Mouse (Mus musculus) kidney, adult 2 months (tissue): ENCODE data around the gene C2cd5. TPM values are rescaled to one million over a fixed set of nuclear protein-coding genes. Genes with fewer than 3 reads are reported as not detected.
A peak's percentile ranks its signal among the peaks of the same experiment; 100 is the strongest.

ENCODE experiments used
- DNase-seq: peaks from one replicate; pipeline ENCODE4 v3.0.0; 2021
- H3K27ac ChIP-seq: fragments of 200-500 bp; 2 replicates; pipeline ENCODE4 v1.5.1; 2012; ENCODE audit warnings: low read depth, low read length, control low read depth, inconsistent platforms; ENCODE audit not compliant: insufficient read depth
- H3K27me3 ChIP-seq: fragments of 200-500 bp; replicated peaks from 2 replicates; pipeline ENCODE4 v1.6.1; 2012; ENCODE audit warnings: mild to moderate bottlenecking, moderate library complexity, low read length, inconsistent platforms; ENCODE audit not compliant: control insufficient read depth, insufficient read depth
- H3K36me3 ChIP-seq: fragments of 200-500 bp; 2 replicates; pipeline ENCODE4 v1.6.1; 2012; ENCODE audit warnings: mild to moderate bottlenecking, moderate library complexity, low read length, inconsistent platforms; ENCODE audit not compliant: control insufficient read depth, insufficient read depth
- H3K4me1 ChIP-seq: fragments of 200-500 bp; 2 replicates; pipeline ENCODE4 v1.6.1; 2011; ENCODE audit warnings: low read length; ENCODE audit not compliant: control insufficient read depth, insufficient read depth
- H3K4me3 ChIP-seq: fragments of 200-500 bp; 2 replicates; pipeline ENCODE4 v1.5.1; 2011; ENCODE audit warnings: mild to moderate bottlenecking, low read depth, low read length, control low read depth; ENCODE audit not compliant: insufficient read depth
- CTCF ChIP-seq: fragments of 200-500 bp; conservative IDR thresholded peaks from 2 replicates; pipeline ENCODE4 v1.5.1; 2011; ENCODE audit warnings: low read depth, mild to moderate bottlenecking, control low read depth, low read length, moderate library complexity, mixed read lengths; ENCODE audit not compliant: insufficient read depth, insufficient read length
- POLR2A ChIP-seq: fragments of 200-500 bp; IDR thresholded peaks from one replicate; pipeline ENCODE4 v1.6.1; 2011; ENCODE audit warnings: low read depth, low read length, control low read depth
- WGBS: fragments of 180-500 bp; shearing (Covaris S2); methylation state at CpG from one replicate; pipeline ENCODE4 v1.1.7; 2018; 5-methylcytosine and 5-hydroxymethylcytosine counted together
- polyA plus RNA-seq: library from polyadenylated mRNA; depleted of rRNA; stranded (reverse); fragments of >200 nt; gene quantifications from 2 replicates; pipeline ENCODE4 v1.2.3, GENCODE M21; 2012

Gene C2cd5
- polyA plus RNA-seq, 1 experiment: 14.1 TPM

DNA sequence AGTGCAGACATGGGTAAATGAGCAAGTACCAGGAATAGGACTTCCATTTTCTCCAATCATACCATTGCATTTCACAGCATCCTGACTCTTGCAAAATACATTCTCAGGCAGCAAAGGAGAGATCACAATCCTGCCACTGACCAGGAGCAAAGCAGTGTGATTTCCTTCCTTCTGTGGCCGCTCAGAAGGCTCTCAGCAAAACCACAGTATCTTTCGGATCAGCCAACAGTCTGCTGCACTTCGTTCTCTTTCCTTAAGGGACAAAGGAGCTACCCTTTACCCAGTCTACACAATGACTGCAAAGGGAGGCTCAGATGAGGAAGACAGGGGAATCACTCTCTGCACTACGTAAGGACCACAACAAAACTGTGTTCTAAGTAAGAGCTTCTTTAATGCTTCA lies 12.6 kb downstream of the C2cd5 start:
- no peak for TF ChIP-seq POLR2A
- TF ChIP-seq CTCF: no peak
- 91% methylated on average over 4 of the region's 4 CpGs for WGBS

DNA sequence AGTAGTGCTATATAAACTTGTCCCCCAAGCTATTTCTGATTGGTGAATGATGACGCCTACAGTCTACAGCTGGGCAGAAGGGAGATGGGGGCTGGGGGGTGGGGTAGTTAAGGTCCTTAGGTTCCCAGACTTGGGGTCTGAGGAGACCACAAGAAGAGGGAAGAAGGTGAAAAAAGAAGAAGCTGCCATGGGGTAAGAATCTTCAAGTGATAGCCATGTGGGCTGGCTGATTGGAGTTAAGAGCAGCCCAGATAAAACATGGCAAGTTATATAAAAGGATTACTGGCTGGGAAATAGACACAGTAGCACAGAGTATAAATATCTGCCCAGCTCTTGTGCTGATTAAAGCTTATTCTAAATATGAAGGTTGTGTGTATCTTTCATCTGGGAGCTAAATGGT lies 14.0 kb downstream of the C2cd5 start:
- no peak for TF ChIP-seq POLR2A
- TF ChIP-seq CTCF: no peak
- Histone ChIP-seq H3K36me3 (no peaks in the 10 kb centered on the region; the same call in none of the 2 replicates), H3K27ac (no peak overlapping the region), H3K4me1 (no peaks in the 10 kb centered on the region), H3K27me3 (no peaks in the 10 kb centered on the region), H3K4me3 (no peak overlapping the region)
- DNase-seq: no peak
- WGBS: 100% methylated on average over 1 of the region's 1 CpGs

More for the DNA sequence above, 12.6 kb downstream of the C2cd5 start:
- H3K27ac ChIP-seq: no peak overlapping the region
- no peaks in the 10 kb centered on the region for H3K27me3 ChIP-seq
- H3K4me3 ChIP-seq: no peak overlapping the region
- no peaks in the 10 kb centered on the region; the same call in none of the 2 replicates for H3K36me3 ChIP-seq
- no peaks in the 10 kb centered on the region for H3K4me1 ChIP-seq
- DNase-seq: no peak

DNA sequence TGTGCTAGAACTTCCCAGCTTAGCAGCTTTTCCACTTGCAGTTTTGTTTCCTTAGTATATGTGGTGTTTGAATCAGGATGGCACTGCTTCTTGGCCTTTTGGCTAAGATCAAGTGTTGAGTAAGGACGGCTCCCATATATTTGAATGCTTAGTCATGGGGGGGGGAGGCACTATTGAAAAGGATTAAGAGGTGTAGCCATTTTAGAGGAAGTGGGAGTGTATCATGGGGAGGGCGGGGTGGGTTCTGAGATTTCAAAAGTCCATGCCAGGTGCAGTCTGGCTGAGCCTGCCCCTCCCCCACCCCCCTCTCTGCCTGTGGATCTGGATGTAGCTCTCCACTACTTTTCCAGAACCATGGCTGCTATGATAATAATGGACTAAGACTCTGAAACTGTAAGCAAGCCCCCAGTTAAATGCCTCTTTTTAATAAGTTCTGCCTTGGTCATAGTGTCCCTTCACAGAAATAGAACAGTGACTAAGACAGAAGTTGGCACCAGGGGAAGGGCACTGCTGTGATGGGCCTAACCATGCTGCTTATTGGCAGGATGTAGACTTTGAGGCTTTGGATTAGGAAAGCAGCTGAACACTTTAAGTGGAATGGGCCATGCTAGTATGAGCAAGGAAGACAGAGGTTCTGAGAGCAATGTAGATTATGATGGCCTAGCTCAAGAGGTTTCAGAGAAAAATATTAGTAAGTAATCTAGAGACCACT lies 15.5 kb downstream of the C2cd5 start:
- Histone ChIP-seq H3K27me3 (no peaks in the 10 kb centered on the region), H3K4me1 (no peaks in the 10 kb centered on the region), H3K4me3 (no peak overlapping the region), H3K27ac (no peak overlapping the region), H3K36me3 (no peaks in the 10 kb centered on the region; the same call in none of the 2 replicates)
- DNase-seq: no peak
- TF ChIP-seq CTCF (no peak), POLR2A (no peak)
- WGBS: 94% methylated on average over 2 of the region's 2 CpGs

DNA sequence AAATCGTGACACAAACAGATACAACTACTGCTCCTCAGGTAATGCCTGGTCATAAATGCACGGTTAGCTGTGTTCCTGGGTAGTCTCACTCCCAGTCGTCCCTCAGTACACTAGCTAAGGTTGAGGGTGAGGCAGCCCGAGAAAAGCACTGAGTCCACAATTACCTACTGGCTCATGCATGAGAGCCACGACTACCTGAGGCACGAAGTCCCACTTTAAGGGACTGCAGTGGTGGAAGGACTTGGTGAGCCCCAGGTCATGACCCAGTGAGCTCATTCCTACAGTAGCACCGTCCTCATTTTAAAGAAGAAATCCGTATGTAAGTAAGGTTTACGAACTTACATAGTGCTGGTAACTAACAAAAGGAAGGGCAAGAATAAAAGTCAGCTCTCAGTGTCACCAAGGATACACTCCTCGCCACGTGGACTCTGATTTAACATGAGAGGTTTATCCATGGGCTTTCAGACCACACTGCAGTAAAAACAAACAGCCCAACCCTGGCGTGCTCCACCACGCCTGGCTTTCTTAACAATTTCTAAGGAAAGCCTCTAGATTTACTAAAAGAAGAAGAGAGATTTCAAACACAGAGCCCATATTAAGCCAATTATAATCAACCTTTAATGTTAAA lies 18.3 kb downstream of the C2cd5 start:
- H3K4me3 ChIP-seq: no peak overlapping the region
- TF ChIP-seq POLR2A (no peak), CTCF (no peak)
- 84% methylated on average over 13 of the region's 13 CpGs for WGBS
- DNase-seq: no peak
- no peak overlapping the region for H3K27ac ChIP-seq
- no peaks in the 10 kb centered on the region for H3K27me3 ChIP-seq
- no peaks in the 10 kb centered on the region for H3K4me1 ChIP-seq
- no peaks in the 10 kb centered on the region; the same call in 1 of the 2 replicates for H3K36me3 ChIP-seq

DNA sequence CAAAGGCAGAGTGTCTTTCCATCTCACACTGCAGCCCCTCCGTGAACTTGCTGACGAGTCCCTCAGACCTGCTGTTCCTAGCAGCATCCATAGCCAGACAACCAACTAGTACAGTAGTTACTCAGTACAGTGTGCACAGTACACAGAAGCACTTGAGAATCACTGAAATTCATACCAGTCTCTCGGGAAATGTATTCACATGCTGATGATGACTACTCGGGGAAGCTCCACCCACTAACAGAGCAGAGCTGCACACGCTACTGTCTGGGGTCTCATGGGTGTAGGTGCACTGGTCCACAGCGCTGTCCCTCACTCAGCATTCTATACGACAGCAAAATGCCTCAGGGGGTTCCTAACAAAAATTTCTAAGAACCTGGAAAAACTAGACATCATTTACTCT lies 19.2 kb downstream of the C2cd5 start:
- H3K36me3 ChIP-seq: no peaks in the 10 kb centered on the region; the same call in 1 of the 2 replicates

DNA sequence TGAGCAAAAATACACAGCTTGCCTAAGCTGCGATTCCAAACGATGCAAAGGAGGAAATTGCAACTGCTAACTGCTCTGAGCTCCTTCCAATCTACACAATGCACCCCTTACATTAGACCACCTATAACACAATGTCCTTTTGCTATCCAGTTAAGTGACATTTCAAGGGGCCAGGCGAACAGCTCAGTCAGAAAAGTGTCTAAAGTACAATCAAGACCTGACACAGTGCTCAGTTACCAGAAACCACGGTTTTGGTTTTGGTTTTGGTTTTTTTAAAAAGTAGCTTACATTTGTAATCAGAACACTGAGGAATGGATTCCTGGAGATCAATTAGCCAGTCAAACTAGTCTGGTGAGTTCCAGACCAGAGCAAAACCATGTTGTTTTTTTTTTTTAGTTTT lies 20.8 kb downstream of the C2cd5 start:
- Histone ChIP-seq H3K4me3 (no peak overlapping the region), H3K4me1 (no peaks in the 10 kb centered on the region), H3K27ac (0 out of 2 replicates have a peak overlapping the region, but pooled peaks have one; percentile 13), H3K27me3 (no peaks in the 10 kb centered on the region), H3K36me3 (no peaks in the 10 kb centered on the region; the same call in 1 of the 2 replicates)
- no peak for DNase-seq
- TF ChIP-seq CTCF: no peak
- WGBS: 61% methylated on average over 4 of the region's 4 CpGs

More for the DNA sequence above, 19.2 kb downstream of the C2cd5 start:
- 84% methylated on average over 7 of the region's 7 CpGs for WGBS
- TF ChIP-seq POLR2A: no peak
- TF ChIP-seq CTCF: no peak
- Histone ChIP-seq H3K4me1 (no peaks in the 10 kb centered on the region), H3K27ac (no peak overlapping the region), H3K27me3 (no peaks in the 10 kb centered on the region), H3K4me3 (no peak overlapping the region)
- no peak for DNase-seq

DNA sequence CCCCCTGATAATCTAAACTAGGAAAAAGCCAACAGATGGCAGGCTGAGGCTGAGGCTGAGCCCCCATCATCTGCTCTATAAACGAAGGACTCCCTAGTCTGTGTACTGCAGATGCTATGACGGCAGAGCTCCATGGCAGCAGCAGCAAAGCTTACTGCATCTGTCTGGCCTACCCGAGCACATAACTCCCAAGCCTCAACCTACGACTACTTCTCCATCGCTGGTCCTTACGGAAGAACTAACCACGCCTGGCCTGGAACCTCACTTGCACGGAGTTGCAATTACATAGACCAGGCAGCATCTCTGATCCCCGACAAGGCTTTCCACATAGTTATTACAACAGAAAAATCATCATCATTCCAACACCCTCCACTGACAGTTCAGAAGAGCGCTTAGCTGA lies 23.5 kb downstream of the C2cd5 start:
- H3K36me3 ChIP-seq: no peaks in the 10 kb centered on the region
- WGBS: 91% methylated on average over 10 of the region's 10 CpGs

More for the DNA sequence above, 23.5 kb downstream of the C2cd5 start:
- Histone ChIP-seq H3K27ac (no peak overlapping the region), H3K4me1 (no peaks in the 10 kb centered on the region), H3K27me3 (no peaks in the 10 kb centered on the region), H3K4me3 (no peak overlapping the region)
- no peak for TF ChIP-seq POLR2A
- no peak for TF ChIP-seq CTCF
- no peak for DNase-seq
